ENCODE assay signal across 7 mouse cellular contexts in the genomic region with DNA sequence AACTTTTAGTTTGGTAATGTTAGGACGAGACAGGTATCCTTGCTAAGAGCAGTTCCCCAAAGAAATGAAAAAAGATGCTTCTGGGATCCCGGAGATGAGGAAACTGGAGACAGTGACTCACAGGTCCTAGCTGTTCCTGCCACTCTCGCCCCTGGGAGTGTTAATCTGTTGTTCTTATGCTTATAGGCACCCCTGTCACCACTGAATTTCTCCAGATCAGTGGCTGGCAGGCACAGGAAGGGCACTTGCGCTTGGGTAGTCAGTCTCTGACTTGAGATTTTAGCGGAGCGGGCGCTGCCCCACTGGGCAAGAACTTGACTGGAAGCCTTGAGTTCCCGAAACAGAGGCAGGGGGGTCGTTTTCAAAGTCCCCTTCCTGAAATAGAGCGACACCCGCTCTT. TPM values are rescaled to one million over a fixed set of nuclear protein-coding genes. Genes with fewer than 3 reads are reported as not detected.
DNase-seq lines count a peak whose midpoint lies in the region; ATAC-seq lines count a peak whose summit lies in the region.

No protein-coding gene starts in this region.

- DNase-seq in right cerebral cortex, adult 2 months (ENCODE audit: low spot score in 2 of 2): peak; percentile 31 to 42
- DNase-seq in right cerebral cortex, postnatal 36 days (ENCODE audit: low spot score in 2 of 2): no peak
- no peak for DNase-seq in forebrain, embryonic 10.5 days (ENCODE audit: extremely low spot score, low spot score)
- no peak for DNase-seq in liver, embryonic 11.5 days (ENCODE audit: low spot score)

- peaks cover 37% of the 10 kb centered on the region for H3K27me3 ChIP-seq in forebrain, embryonic 10.5 days (ENCODE audit: poor library complexity, severe bottlenecking)
- peaks cover 32% of the 10 kb centered on the region for H3K27me3 ChIP-seq in limb, embryonic 13.5 days
- peaks cover 21% of the 10 kb centered on the region for H3K27me3 ChIP-seq in liver, embryonic 11.5 days (replicated peaks; ENCODE audit: control insufficient read depth, insufficient read depth, low read length)

- H3K27ac ChIP-seq in forebrain, embryonic 10.5 days: no peak overlapping the region
- no peak overlapping the region for H3K27ac ChIP-seq in limb, embryonic 13.5 days
- no peak overlapping the region for H3K27ac ChIP-seq in liver, embryonic 11.5 days (ENCODE audit: low read depth, low read length)

- H3K4me2 ChIP-seq in limb, embryonic 13.5 days (replicated peaks): peak overlapping the region; percentile 98
- H3K4me2 ChIP-seq in liver, embryonic 11.5 days: no peak overlapping the region

- 11% methylated on average over 11 of the region's 11 CpGs for WGBS in forebrain, embryonic 10.5 days
- WGBS in limb, embryonic 13.5 days: 21% methylated on average over 11 of the region's 11 CpGs
- WGBS in liver, embryonic 11.5 days: 27% methylated on average over 11 of the region's 11 CpGs

- peaks cover 22% of the 10 kb centered on the region for H3K4me1 ChIP-seq in forebrain, embryonic 10.5 days
- peaks cover 10% of the 10 kb centered on the region; the same call in 1 of the 2 replicates for H3K4me1 ChIP-seq in limb, embryonic 13.5 days
- no peaks in the 10 kb centered on the region for H3K4me1 ChIP-seq in liver, embryonic 11.5 days (replicated peaks; ENCODE audit: control insufficient read depth, insufficient read depth, low read length)

- H3K4me3 ChIP-seq in forebrain, embryonic 10.5 days: peak overlapping the region; percentile 68
- H3K4me3 ChIP-seq in limb, embryonic 13.5 days: peak overlapping the region; percentile 62
- no peak overlapping the region for H3K4me3 ChIP-seq in liver, embryonic 11.5 days (ENCODE audit: low read depth, low read length)

- H3K9me3 ChIP-seq in forebrain, embryonic 10.5 days: no peaks in the 10 kb centered on the region
- no peaks in the 10 kb centered on the region for H3K9me3 ChIP-seq in limb, embryonic 13.5 days
- H3K9me3 ChIP-seq in liver, embryonic 11.5 days (ENCODE audit: control insufficient read depth, low read length): no peaks in the 10 kb centered on the region

- no peak overlapping the region for H3K9ac ChIP-seq in limb, embryonic 13.5 days
- H3K9ac ChIP-seq in liver, embryonic 11.5 days (ENCODE audit: low read depth, low read length): no peak overlapping the region

- no peak for ATAC-seq in limb, embryonic 13.5 days (ENCODE audit: low FRiP score, low read depth)
- ATAC-seq in monocyte, adult 5-6 weeks (replicated peaks; ENCODE audit: insufficient number of reproducible peaks, low FRiP score, low TSS enrichment, poor library complexity, severe bottlenecking): no peak
- no peak for ATAC-seq in granulocyte monocyte progenitor cell, adult 5-6 weeks (replicated peaks; ENCODE audit: poor library complexity, severe bottlenecking)
- ATAC-seq in liver, embryonic 11.5 days (replicated peaks; ENCODE audit: low FRiP score): no peak

- no peaks in the 10 kb centered on the region for H3K36me3 ChIP-seq in forebrain, embryonic 10.5 days (replicated peaks)
- no peaks in the 10 kb centered on the region for H3K36me3 ChIP-seq in limb, embryonic 13.5 days
- H3K36me3 ChIP-seq in liver, embryonic 11.5 days (ENCODE audit: control insufficient read depth, insufficient read depth, low read length): no peaks in the 10 kb centered on the region

RNA-seq across cellular contexts. Expression of gene Hcn1, which starts 1.3 kb away (rescaled TPM):
- 0.02 and 0.05 TPM in 2 replicates for polyA plus RNA-seq in forebrain, embryonic 10.5 days (2016; fragmentation: Nextera tagmentation; extraction: Ambion mirVana)
- 0.09 and 0.13 TPM in 2 replicates for polyA plus RNA-seq in limb, embryonic 13.5 days (2015; fragmentation: Nextera tagmentation; extraction: Ambion mirVana)
- total RNA-seq in monocyte, adult 5-6 weeks (2017): 0.11 TPM in 1 of 3 replicates, not detected in the others
- total RNA-seq in granulocyte monocyte progenitor cell, adult 5-6 weeks (2014; fragmentation: Nextera tagmentation): not detected in 2 replicates
- not detected in 2 replicates for total RNA-seq in granulocyte monocyte progenitor cell, adult 5-6 weeks (2017)
- 0.03 and 0.04 TPM in 2 replicates for polyA plus RNA-seq in liver, embryonic 11.5 days (2014; fragmentation: Nextera tagmentation; extraction: Ambion mirVana)

Comparison
In these comparisons a context has a peak if more than half of its experiments do, and no peak if none do; other contexts are left out.
1. DNase-seq: peak in right cerebral cortex, adult 2 months (2 of 2); none in right cerebral cortex, postnatal 36 days (0 of 2), forebrain, embryonic 10.5 days (single experiment) and liver, embryonic 11.5 days (single experiment).